Mouse (Mus musculus): ENCODE results near the gene Atrn. TPM values are rescaled to one million over a fixed set of nuclear protein-coding genes. Genes with fewer than 3 reads are reported as not detected.

Atrn gene
- 9.9 and 13.0 TPM in 2 replicates for polyA plus RNA-seq (2014; fragmentation: Nextera tagmentation; extraction: Ambion mirVana)

GRCm38 (mm10) chr2:130905751-130906583 is at the start of gene Atrn, which contains the start of gene 4930402H24Rik:
TSS of gene Atrn (plus strand) at chr2:130906495.
TSS of gene 4930402H24Rik (minus strand) at chr2:130906406.
- 4% methylated on average over 50 of the region's 50 CpGs for WGBS
- Histone ChIP-seq H3K36me3 (ENCODE audit: control insufficient read depth, insufficient read depth, low read length) (no peaks in the 10 kb centered on the region), H3K4me1 (ENCODE audit: control insufficient read depth, insufficient read depth, low read length) (0 out of 2 replicates have a peak, but pooled peaks cover 8% of the 10 kb centered on the region), H3K27ac (ENCODE audit: low read length) (no peak within 1 kb of the TSS), H3K4me3 (ENCODE audit: low read depth, low read length) (peak within 1 kb of the TSS; percentile 96), H3K9ac (replicated peaks; ENCODE audit: low read depth, low read length) (peak within 1 kb of the TSS; percentile 87), H3K4me2 (replicated peaks; ENCODE audit: low read depth, low read length) (peak within 1 kb of the TSS; percentile 64), H3K27me3 (ENCODE audit: control insufficient read depth, insufficient read depth, low read length) (no peaks in the 10 kb centered on the region), H3K9me3 (ENCODE audit: control insufficient read depth, low read depth, low read length) (no peaks in the 10 kb centered on the region)
- peak; percentile 98 for ATAC-seq (ENCODE audit: insufficient number of reproducible peaks, insufficient read depth, low FRiP score, low read depth)

GRCm38 (mm10) chr2:130862091-130862490 is 44.2 kb upstream of the Atrn start:
- Histone ChIP-seq H3K4me3 (ENCODE audit: low read depth, low read length) (no peak overlapping the region), H3K4me1 (ENCODE audit: control insufficient read depth, insufficient read depth, low read length) (no peaks in the 10 kb centered on the region), H3K4me2 (replicated peaks; ENCODE audit: low read depth, low read length) (no peak overlapping the region), H3K9me3 (ENCODE audit: control insufficient read depth, low read depth, low read length) (no peaks in the 10 kb centered on the region), H3K36me3 (ENCODE audit: control insufficient read depth, insufficient read depth, low read length) (no peaks in the 10 kb centered on the region), H3K27ac (ENCODE audit: low read length) (no peak overlapping the region), H3K9ac (replicated peaks; ENCODE audit: low read depth, low read length) (no peak overlapping the region), H3K27me3 (ENCODE audit: control insufficient read depth, insufficient read depth, low read length) (no peaks in the 10 kb centered on the region)
- no peak for ATAC-seq (ENCODE audit: insufficient number of reproducible peaks, insufficient read depth, low FRiP score, low read depth)
- 86% methylated on average over 3 of the region's 3 CpGs for WGBS

GRCm38 (mm10) chr2:130870916-130871315 is 35.4 kb upstream of the Atrn start:
- Histone ChIP-seq H3K27me3 (ENCODE audit: control insufficient read depth, insufficient read depth, low read length) (no peaks in the 10 kb centered on the region), H3K4me3 (ENCODE audit: low read depth, low read length) (no peak overlapping the region), H3K27ac (ENCODE audit: low read length) (no peak overlapping the region), H3K9me3 (ENCODE audit: control insufficient read depth, low read depth, low read length) (no peaks in the 10 kb centered on the region), H3K9ac (replicated peaks; ENCODE audit: low read depth, low read length) (no peak overlapping the region), H3K4me1 (ENCODE audit: control insufficient read depth, insufficient read depth, low read length) (no peaks in the 10 kb centered on the region), H3K36me3 (ENCODE audit: control insufficient read depth, insufficient read depth, low read length) (no peaks in the 10 kb centered on the region), H3K4me2 (replicated peaks; ENCODE audit: low read depth, low read length) (no peak overlapping the region)
- no peak for ATAC-seq (ENCODE audit: insufficient number of reproducible peaks, insufficient read depth, low FRiP score, low read depth)
- 87% methylated on average over 5 of the region's 5 CpGs for WGBS

- 57% methylated on average over 3 of the region's 3 CpGs for WGBS
- Histone ChIP-seq H3K27me3 (ENCODE audit: control insufficient read depth, insufficient read depth, low read length) (no peaks in the 10 kb centered on the region), H3K4me3 (ENCODE audit: low read depth, low read length) (no peak overlapping the region)
These were observed 28.9 kb upstream of the Atrn start for GRCm38 (mm10) chr2:130877376-130877775.

GRCm38 (mm10) chr2:130886983-130887382 is 19.3 kb upstream of the Atrn start:
- H3K36me3 ChIP-seq (ENCODE audit: control insufficient read depth, insufficient read depth, low read length): no peaks in the 10 kb centered on the region
- no peak overlapping the region for H3K4me3 ChIP-seq (ENCODE audit: low read depth, low read length)
- H3K27ac ChIP-seq (ENCODE audit: low read length): no peak overlapping the region
- H3K9me3 ChIP-seq (ENCODE audit: control insufficient read depth, low read depth, low read length): no peaks in the 10 kb centered on the region
- no peak overlapping the region for H3K9ac ChIP-seq (replicated peaks; ENCODE audit: low read depth, low read length)
- ATAC-seq (ENCODE audit: insufficient number of reproducible peaks, insufficient read depth, low FRiP score, low read depth): no peak
- no peaks in the 10 kb centered on the region for H3K4me1 ChIP-seq (ENCODE audit: control insufficient read depth, insufficient read depth, low read length)
- H3K4me2 ChIP-seq (replicated peaks; ENCODE audit: low read depth, low read length): no peak overlapping the region
- H3K27me3 ChIP-seq (ENCODE audit: control insufficient read depth, insufficient read depth, low read length): no peaks in the 10 kb centered on the region

More at GRCm38 (mm10) chr2:130877376-130877775, 28.9 kb upstream of the Atrn start:
- Histone ChIP-seq H3K4me1 (ENCODE audit: control insufficient read depth, insufficient read depth, low read length) (no peaks in the 10 kb centered on the region), H3K4me2 (replicated peaks; ENCODE audit: low read depth, low read length) (no peak overlapping the region), H3K27ac (ENCODE audit: low read length) (no peak overlapping the region), H3K9me3 (ENCODE audit: control insufficient read depth, low read depth, low read length) (no peaks in the 10 kb centered on the region), H3K36me3 (ENCODE audit: control insufficient read depth, insufficient read depth, low read length) (no peaks in the 10 kb centered on the region), H3K9ac (replicated peaks; ENCODE audit: low read depth, low read length) (no peak overlapping the region)
- no peak for ATAC-seq (ENCODE audit: insufficient number of reproducible peaks, insufficient read depth, low FRiP score, low read depth)

- Histone ChIP-seq H3K27me3 (ENCODE audit: control insufficient read depth, insufficient read depth, low read length) (no peaks in the 10 kb centered on the region), H3K4me3 (ENCODE audit: low read depth, low read length) (no peak overlapping the region), H3K36me3 (ENCODE audit: control insufficient read depth, insufficient read depth, low read length) (no peaks in the 10 kb centered on the region), H3K4me1 (ENCODE audit: control insufficient read depth, insufficient read depth, low read length) (no peaks in the 10 kb centered on the region), H3K9ac (replicated peaks; ENCODE audit: low read depth, low read length) (no peak overlapping the region), H3K9me3 (ENCODE audit: control insufficient read depth, low read depth, low read length) (no peaks in the 10 kb centered on the region), H3K27ac (ENCODE audit: low read length) (no peak overlapping the region), H3K4me2 (replicated peaks; ENCODE audit: low read depth, low read length) (no peak overlapping the region)
- WGBS: 84% methylated on average over 1 of the region's 1 CpGs
- no peak for ATAC-seq (ENCODE audit: insufficient number of reproducible peaks, insufficient read depth, low FRiP score, low read depth)
These were observed 18.8 kb upstream of the Atrn start for GRCm38 (mm10) chr2:130887456-130887855.

- 85% methylated on average over 2 of the region's 2 CpGs for WGBS
- Histone ChIP-seq H3K9ac (replicated peaks; ENCODE audit: low read depth, low read length) (no peak overlapping the region), H3K4me3 (ENCODE audit: low read depth, low read length) (no peak overlapping the region), H3K4me1 (ENCODE audit: control insufficient read depth, insufficient read depth, low read length) (no peaks in the 10 kb centered on the region), H3K9me3 (ENCODE audit: control insufficient read depth, low read depth, low read length) (no peaks in the 10 kb centered on the region), H3K27me3 (ENCODE audit: control insufficient read depth, insufficient read depth, low read length) (no peaks in the 10 kb centered on the region), H3K4me2 (replicated peaks; ENCODE audit: low read depth, low read length) (no peak overlapping the region), H3K36me3 (ENCODE audit: control insufficient read depth, insufficient read depth, low read length) (no peaks in the 10 kb centered on the region), H3K27ac (ENCODE audit: low read length) (no peak overlapping the region)
- ATAC-seq (ENCODE audit: insufficient number of reproducible peaks, insufficient read depth, low FRiP score, low read depth): no peak
These were observed 9.4 kb upstream of the Atrn start for GRCm38 (mm10) chr2:130896944-130897343.

GRCm38 (mm10) chr2:130897856-130898255 is 8.4 kb upstream of the Atrn start:
- Histone ChIP-seq H3K4me3 (ENCODE audit: low read depth, low read length) (no peak overlapping the region), H3K9me3 (ENCODE audit: control insufficient read depth, low read depth, low read length) (no peaks in the 10 kb centered on the region), H3K27me3 (ENCODE audit: control insufficient read depth, insufficient read depth, low read length) (no peaks in the 10 kb centered on the region), H3K4me2 (replicated peaks; ENCODE audit: low read depth, low read length) (no peak overlapping the region), H3K9ac (replicated peaks; ENCODE audit: low read depth, low read length) (no peak overlapping the region), H3K4me1 (ENCODE audit: control insufficient read depth, insufficient read depth, low read length) (no peaks in the 10 kb centered on the region), H3K27ac (ENCODE audit: low read length) (no peak overlapping the region), H3K36me3 (ENCODE audit: control insufficient read depth, insufficient read depth, low read length) (no peaks in the 10 kb centered on the region)
- 76% methylated on average over 2 of the region's 2 CpGs for WGBS
- ATAC-seq (ENCODE audit: insufficient number of reproducible peaks, insufficient read depth, low FRiP score, low read depth): no peak

Measured in stomach, embryonic 14.5 days (tissue).